Mouse (Mus musculus) hindbrain, embryonic 16.5 days (tissue): Measurements from ENCODE around the gene Osbpl9. TPM values are rescaled to one million over a fixed set of nuclear protein-coding genes. Genes with fewer than 3 reads are reported as not detected.
A peak's percentile ranks its signal among the peaks of the same experiment; 100 is the strongest.

ENCODE experiments used
- ATAC-seq: fragments of 200-750 bp; cut with Nextera tagmentation; 2 replicates; pipeline ENCODE4 v1.8.0; 2017; ENCODE audit warnings: moderate TSS enrichment, moderate library complexity
- H3K27ac ChIP-seq: fragments of 300-500 bp; sonication (generic); 2 replicates; pipeline ENCODE4 v1.5.1; 2014; ENCODE audit warnings: low read depth, mild to moderate bottlenecking, control low read depth, low read length, moderate library complexity
- H3K27me3 ChIP-seq: fragments of 300-500 bp; sonication (generic); replicated peaks from 2 replicates; pipeline ENCODE4 v1.6.1; 2014; ENCODE audit warnings: low read length; ENCODE audit not compliant: control insufficient read depth, insufficient read depth
- H3K36me3 ChIP-seq: fragments of 300-500 bp; sonication (generic); 2 replicates; pipeline ENCODE4 v1.6.1; 2014; ENCODE audit warnings: mild to moderate bottlenecking, low read length, moderate library complexity, mixed read lengths; ENCODE audit not compliant: control insufficient read depth, insufficient read depth
- H3K4me1 ChIP-seq: fragments of 300-500 bp; sonication (generic); 2 replicates; pipeline ENCODE4 v1.6.1; 2014; ENCODE audit warnings: low read depth, low read length; ENCODE audit not compliant: control insufficient read depth, insufficient read depth
- H3K4me2 ChIP-seq: fragments of 300-500 bp; sonication (generic); 2 replicates; pipeline ENCODE4 v1.6.1; 2014; ENCODE audit warnings: mild to moderate bottlenecking, low read length, control low read depth, moderate library complexity
- H3K4me3 ChIP-seq: fragments of 300-500 bp; sonication (generic); 2 replicates; pipeline ENCODE4 v1.5.1; 2014; ENCODE audit warnings: mild to moderate bottlenecking, low read length, control low read depth, moderate library complexity
- H3K9ac ChIP-seq: fragments of 300-500 bp; sonication (generic); 2 replicates; pipeline ENCODE4 v1.6.1; 2014; ENCODE audit warnings: low read depth, mild to moderate bottlenecking, control low read depth, low read length, moderate library complexity
- H3K9me3 ChIP-seq: fragments of 300-500 bp; sonication (generic); 2 replicates; pipeline ENCODE4 v1.6.1; 2014; ENCODE audit warnings: mild to moderate bottlenecking, low read length, moderate library complexity; ENCODE audit not compliant: control insufficient read depth
- WGBS: fragments of 180-500 bp; shearing (Covaris S2); extraction: QIAGEN DNeasy Blood & Tissue Kit; methylation state at CpG from one replicate; pipeline ENCODE4 v1.1.7; 2014; 5-methylcytosine and 5-hydroxymethylcytosine counted together
- microRNA counts: library from miRNA; unstranded; fragments of <30 nt; microRNA quantifications from one replicate; lab custom pipeline; 2016
- microRNA-seq: library from miRNA; unstranded; fragments of <30 nt; microRNA quantifications from one replicate; pipeline ENCODE4, GENCODE M21; 2017
- polyA plus RNA-seq: library from polyadenylated mRNA; unstranded; fragments of >200 nt; fragmentation: Nextera tagmentation; extraction: Ambion mirVana; gene quantifications from 2 replicates; pipeline ENCODE4 v1.2.1, GENCODE M21; 2015

Gene Osbpl9
- polyA plus RNA-seq, 1 experiment from 2014 or later = 72.2 TPM

DNA sequence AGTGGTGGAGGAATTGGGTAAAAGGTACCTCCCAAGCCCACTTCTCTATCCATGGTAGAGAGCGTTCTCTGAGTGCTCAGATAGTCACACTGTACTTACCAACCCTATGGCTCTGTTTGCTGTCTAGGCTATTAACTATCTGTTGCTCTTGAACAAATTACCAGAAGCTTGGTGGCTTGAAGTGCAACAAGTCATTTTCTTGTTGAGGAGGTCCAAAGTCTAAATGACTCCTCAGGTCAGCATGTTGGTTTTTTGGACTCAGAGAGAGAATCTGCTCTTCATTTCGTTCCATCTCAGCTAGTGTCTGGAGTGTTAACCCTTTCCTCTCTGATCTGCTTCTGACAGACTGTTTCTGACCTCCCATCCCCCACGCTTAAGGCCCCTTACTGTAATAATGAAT lies 177.0 kb downstream of the Osbpl9 start:
- Histone ChIP-seq H3K4me2 (no peak overlapping the region), H3K4me1 (no peaks in the 10 kb centered on the region), H3K36me3 (peaks cover 13% of the 10 kb centered on the region), H3K27me3 (no peaks in the 10 kb centered on the region), H3K9me3 (no peaks in the 10 kb centered on the region), H3K27ac (no peak overlapping the region), H3K9ac (no peak overlapping the region), H3K4me3 (no peak overlapping the region)
- 69% methylated on average over 3 of the region's 3 CpGs for WGBS
- no peak for ATAC-seq

DNA sequence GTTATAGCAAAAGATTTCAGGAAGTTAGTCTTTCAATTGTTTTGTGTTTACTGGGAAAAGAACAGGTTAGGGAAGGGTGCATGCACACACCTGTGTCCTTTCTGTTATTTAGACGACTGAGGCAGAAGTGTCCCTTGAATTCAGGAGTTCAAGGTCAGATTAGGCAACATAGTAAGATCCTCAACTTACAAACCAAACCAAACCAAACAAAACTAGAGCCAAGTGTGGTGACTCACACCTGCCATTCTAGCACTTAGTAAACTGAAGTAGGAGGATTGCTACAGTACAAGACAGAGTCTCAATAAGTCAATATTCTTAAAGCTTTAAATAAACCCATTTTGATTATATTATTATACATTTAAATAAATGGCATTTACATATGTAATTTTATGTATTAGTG lies 180.1 kb downstream of the Osbpl9 start:
- H3K36me3 ChIP-seq = peaks cover 7% of the 10 kb centered on the region
- H3K4me2 ChIP-seq = no peak overlapping the region
- no peak overlapping the region for H3K4me3 ChIP-seq
- H3K27me3 ChIP-seq = no peaks in the 10 kb centered on the region
- no peaks in the 10 kb centered on the region for H3K9me3 ChIP-seq
- 87% methylated on average over 1 of the region's 1 CpGs for WGBS
- no peak overlapping the region for H3K9ac ChIP-seq
- H3K4me1 ChIP-seq = no peaks in the 10 kb centered on the region
- H3K27ac ChIP-seq = no peak overlapping the region
- no peak for ATAC-seq

DNA sequence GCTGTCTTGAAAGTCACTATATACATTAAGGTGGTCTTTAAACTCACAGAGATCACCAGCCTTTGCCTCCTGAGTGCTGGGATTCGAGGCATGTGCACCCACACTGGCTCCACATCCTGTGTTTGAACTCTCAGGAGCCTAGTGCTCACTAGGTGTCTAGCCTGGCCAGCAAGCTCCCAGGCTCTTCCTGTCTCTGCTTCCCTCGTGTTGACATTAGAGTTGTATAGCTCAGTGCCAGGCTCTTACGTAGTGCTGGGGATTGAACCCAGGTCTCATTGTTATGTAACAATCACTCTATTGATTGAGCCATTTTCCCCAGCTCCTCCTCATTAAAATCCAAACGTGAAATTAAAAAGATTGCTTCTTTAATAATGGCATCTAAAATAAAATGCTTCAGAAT lies 182.8 kb downstream of the Osbpl9 start:
- no peaks in the 10 kb centered on the region for H3K4me1 ChIP-seq

DNA sequence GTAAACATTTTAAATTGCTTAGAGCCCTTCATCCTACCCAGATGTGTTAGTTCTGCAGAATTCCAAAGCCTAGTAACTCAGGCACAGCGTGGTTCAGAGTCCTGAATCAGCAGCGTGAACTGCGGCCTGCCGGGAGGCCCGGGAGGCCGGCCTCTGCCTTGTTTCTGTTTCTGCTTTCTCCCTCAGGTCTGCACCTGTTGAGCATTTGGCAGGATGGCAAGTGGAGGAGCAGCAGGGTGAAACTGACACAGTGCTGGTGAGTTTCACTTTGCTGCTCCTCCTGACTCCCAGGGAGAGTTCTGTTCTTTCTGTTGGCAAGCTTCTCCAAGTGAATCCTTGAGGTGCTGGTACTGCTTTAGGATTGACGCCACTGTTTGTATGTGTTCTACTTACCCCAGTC lies 184.6 kb downstream of the Osbpl9 start:
- Histone ChIP-seq H3K9ac (no peak overlapping the region), H3K4me1 (no peaks in the 10 kb centered on the region), H3K9me3 (no peaks in the 10 kb centered on the region), H3K27me3 (no peaks in the 10 kb centered on the region), H3K4me3 (no peak overlapping the region), H3K36me3 (peaks cover 4% of the 10 kb centered on the region; the same call in 1 of the 2 replicates), H3K27ac (no peak overlapping the region), H3K4me2 (no peak overlapping the region)
- no peak for ATAC-seq
- 57% methylated on average over 7 of the region's 7 CpGs for WGBS

More for the DNA sequence above, 182.8 kb downstream of the Osbpl9 start:
- H3K27me3 ChIP-seq = no peaks in the 10 kb centered on the region
- no peak overlapping the region for H3K9ac ChIP-seq
- H3K36me3 ChIP-seq = peaks cover 4% of the 10 kb centered on the region; the same call in 1 of the 2 replicates
- H3K4me3 ChIP-seq = no peak overlapping the region
- 81% methylated on average over 4 of the region's 4 CpGs for WGBS
- ATAC-seq = no peak
- H3K27ac ChIP-seq = no peak overlapping the region
- H3K4me2 ChIP-seq = no peak overlapping the region
- H3K9me3 ChIP-seq = no peaks in the 10 kb centered on the region

DNA sequence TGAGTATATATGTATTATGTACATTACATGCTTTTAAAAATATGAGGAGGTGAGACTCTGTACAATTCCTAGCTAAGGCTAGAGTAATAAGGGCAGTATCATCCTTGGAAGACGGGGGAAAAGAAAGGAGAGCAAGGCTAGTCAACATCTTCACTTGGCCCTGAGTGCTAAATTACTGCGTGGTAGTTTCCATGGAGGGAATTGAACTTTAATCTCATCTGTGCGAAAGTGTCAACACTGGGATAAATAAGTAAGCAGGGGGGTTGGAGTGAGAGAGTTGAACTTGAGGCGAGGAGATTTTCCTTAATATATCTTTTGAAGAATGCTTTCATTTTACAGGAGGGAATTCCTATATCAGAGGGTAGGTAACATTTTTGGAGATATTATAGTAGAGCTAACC lies 188.0 kb downstream of the Osbpl9 start:
- WGBS = 93% methylated on average over 4 of the region's 4 CpGs
- ATAC-seq = no peak
- no peaks in the 10 kb centered on the region for H3K4me1 ChIP-seq
- H3K4me3 ChIP-seq = no peak overlapping the region
- H3K9ac ChIP-seq = no peak overlapping the region
- peaks cover 4% of the 10 kb centered on the region; the same call in 1 of the 2 replicates for H3K36me3 ChIP-seq
- H3K9me3 ChIP-seq = no peaks in the 10 kb centered on the region
- no peak overlapping the region for H3K4me2 ChIP-seq
- H3K27ac ChIP-seq = no peak overlapping the region
- H3K27me3 ChIP-seq = no peaks in the 10 kb centered on the region

MicroRNAs encoded within 50 kb of the gene (microRNA counts, 519-probe panel; counts per million panel counts)
- microRNA mmu-miR-761 (lab: Ali Mortazavi, UCI) = 2,376 counts per million, percentile 58 among the panel's probes with 10 or more counts

Small RNA genes lying within 50 kb of the gene (microRNA-seq; reads per million reads assigned to microRNA genes)
- not detected for gene Mir761

Other genes with a start within 250 kb of the Osbpl9 start
- 69.8 and 69.9 TPM in 2 replicates for gene Nrd1, start 201.6 kb downstream of the Osbpl9 start, polyA plus RNA-seq
- gene Calr4, start 32.2 kb upstream of the Osbpl9 start, polyA plus RNA-seq = 1.5 and 1.7 TPM in 2 replicates
- 65.5 and 72.2 TPM in 2 replicates for gene Eps15, start 78.0 kb upstream of the Osbpl9 start, polyA plus RNA-seq
- gene Ttc39a, start 204.4 kb upstream of the Osbpl9 start, polyA plus RNA-seq = 3.4 and 5.0 TPM in 2 replicates